ENCODE assay signal across 26 mouse cellular contexts in genomic region chr12:10275226-10275625, GRCm38 (mm10).
DNase-seq lines count a peak whose midpoint lies in the region; ATAC-seq and TF ChIP-seq lines count a peak whose summit lies in the region.
"Had no signal": no experiment of that assay in that cellular context is flagged by ENCODE, and none has a peak within 500 bp of the region (broad histone marks: within the 10 kb centered on the region; RNA-seq: fewer than 3 reads in every experiment).

No protein-coding gene starts in this region.

- 16% methylated on average over 1 of the region's 1 CpGs for WGBS in kidney, embryonic 14.5 days
- WGBS in kidney, postnatal 0 days = 20% methylated on average over 1 of the region's 1 CpGs
- WGBS in large intestine, adult 2 months = 27% methylated on average over 1 of the region's 1 CpGs

- H3K9me3 ChIP-seq in kidney, embryonic 14.5 days (ENCODE audit: control insufficient read depth, low read length) = no peaks in the 10 kb centered on the region
- no peaks in the 10 kb centered on the region for H3K9me3 ChIP-seq in kidney, postnatal 0 days (replicated peaks; ENCODE audit: low read length)
- H3K9me3 ChIP-seq: forebrain, embryonic 10.5 days; forebrain, embryonic 13.5 days; G1E; heart, embryonic 10.5 days; heart, embryonic 13.5 days; hindbrain, embryonic 12.5 days; hindbrain, embryonic 15.5 days had no signal

- H3K9ac ChIP-seq in kidney, embryonic 14.5 days (ENCODE audit: low read depth, low read length) = no peak overlapping the region
- no peak overlapping the region for H3K9ac ChIP-seq in kidney, postnatal 0 days (ENCODE audit: low read depth, low read length)
- H3K9ac ChIP-seq: forebrain, embryonic 13.5 days; heart, embryonic 13.5 days; hindbrain, embryonic 12.5 days; hindbrain, embryonic 15.5 days had no signal

- H3K27me3 ChIP-seq in kidney, embryonic 14.5 days (ENCODE audit: control insufficient read depth, insufficient read depth, low read length) = no peaks in the 10 kb centered on the region
- no peaks in the 10 kb centered on the region for H3K27me3 ChIP-seq in kidney, postnatal 0 days (ENCODE audit: insufficient read depth, low read length)
- H3K27me3 ChIP-seq: CH12.LX; forebrain, embryonic 13.5 days; heart, embryonic 13.5 days; hindbrain, embryonic 12.5 days; hindbrain, embryonic 15.5 days had no signal

- H3K4me1 ChIP-seq in kidney, embryonic 14.5 days (ENCODE audit: control insufficient read depth, insufficient read depth, low read length) = peaks cover 5% of the 10 kb centered on the region; the same call in 1 of the 2 replicates
- H3K4me1 ChIP-seq in kidney, postnatal 0 days (replicated peaks; ENCODE audit: insufficient read depth, low read length) = no peaks in the 10 kb centered on the region
- H3K4me1 ChIP-seq: forebrain, embryonic 10.5 days; forebrain, embryonic 13.5 days; heart, embryonic 10.5 days; heart, embryonic 13.5 days; hindbrain, embryonic 12.5 days; hindbrain, embryonic 15.5 days had no signal

- no peak overlapping the region for H3K4me3 ChIP-seq in kidney, embryonic 14.5 days (ENCODE audit: low read length)
- H3K4me3 ChIP-seq in kidney, postnatal 0 days (replicated peaks; ENCODE audit: low read depth, low read length) = no peak overlapping the region
- H3K4me3 ChIP-seq: forebrain, embryonic 10.5 days; forebrain, embryonic 13.5 days; heart, adult 2 months; heart, embryonic 10.5 days; heart, embryonic 13.5 days; hindbrain, embryonic 12.5 days; hindbrain, embryonic 15.5 days had no signal

- ATAC-seq in kidney, embryonic 14.5 days (ENCODE audit: low FRiP score, low TSS enrichment) = peak; percentile 83; the same call in 1 of the 2 replicates
- no peak for ATAC-seq in kidney, postnatal 0 days (replicated peaks; ENCODE audit: low FRiP score, low read depth)
- ATAC-seq: forebrain, embryonic 13.5 days; forebrain, embryonic 16.5 days; Patski had no signal

- DNase-seq in kidney, postnatal 14 days = no peak
- DNase-seq in kidney, postnatal 0 days (ENCODE audit: low spot score) = peak; percentile 44
- DNase-seq in kidney, adult 18-20 months = no peak
- peak; percentile 0 for DNase-seq in large intestine, adult 2 months (ENCODE audit: low read depth, low spot score)
- DNase-seq in testis, postnatal 10 days (ENCODE audit: low spot score) = no peak
- DNase-seq: adrenal gland, postnatal 10 days; adrenal gland, postnatal 36 days; B cell, adult 2 months; cerebellum, adult 18-20 months; cerebellum, adult 9-10 months; cerebellum, postnatal 14 days; gastrocnemius, postnatal 10 days; gastrocnemius, postnatal 36 days; heart, adult 2 months; heart, postnatal 14 days had no signal

- no peak overlapping the region for H3K4me2 ChIP-seq in kidney, embryonic 14.5 days (replicated peaks; ENCODE audit: low read depth, low read length)
- no peak overlapping the region for H3K4me2 ChIP-seq in kidney, postnatal 0 days (ENCODE audit: low read length)
- H3K4me2 ChIP-seq: forebrain, embryonic 13.5 days; heart, embryonic 13.5 days; hindbrain, embryonic 12.5 days; hindbrain, embryonic 15.5 days had no signal

- no peak for TF ChIP-seq CTCF in kidney, postnatal 0 days (IDR thresholded peaks at IDR 0.05; ENCODE audit: low read depth)

- peak overlapping the region; percentile 37; the same call in 1 of the 2 replicates for H3K27ac ChIP-seq in kidney, embryonic 14.5 days (ENCODE audit: low read depth, low read length)
- H3K27ac ChIP-seq in kidney, postnatal 0 days = no peak overlapping the region
- H3K27ac ChIP-seq: forebrain, embryonic 10.5 days; forebrain, embryonic 13.5 days; heart, adult 2 months; heart, embryonic 10.5 days; heart, embryonic 13.5 days; hindbrain, embryonic 12.5 days; hindbrain, embryonic 15.5 days had no signal

- H3K36me3 ChIP-seq in kidney, embryonic 14.5 days (ENCODE audit: control insufficient read depth, insufficient read depth, low read length) = no peaks in the 10 kb centered on the region
- H3K36me3 ChIP-seq in kidney, postnatal 0 days (ENCODE audit: insufficient read depth, low read length) = no peaks in the 10 kb centered on the region
- H3K36me3 ChIP-seq: forebrain, embryonic 10.5 days; G1E; heart, embryonic 10.5 days; heart, embryonic 13.5 days; hindbrain, embryonic 12.5 days; hindbrain, embryonic 15.5 days had no signal

Comparison
In these comparisons a context has a peak if more than half of its experiments do, and no peak if none do; other contexts are left out.
1. DNase-seq: peak in kidney, postnatal 0 days (single experiment) and large intestine, adult 2 months (single experiment); none in kidney, postnatal 14 days (single experiment), kidney, adult 18-20 months (single experiment) and testis, postnatal 10 days (single experiment).